Mouse (Mus musculus): ENCODE measurements around the gene Runx1. TPM values are rescaled to one million over a fixed set of nuclear protein-coding genes. Genes with fewer than 3 reads are reported as not detected.
A peak's percentile ranks its signal among the peaks of the same experiment; 100 is the strongest.

Runx1 gene
- polyA plus RNA-seq, 1 experiment from 2014 or later = 9.4 TPM

GRCm38 (mm10) chr16:92778096-92778780, 47.7 kb downstream of the Runx1 start:
- ATAC-seq (ENCODE audit: low read depth) = no peak
- no peak overlapping the region for H3K4me2 ChIP-seq (ENCODE audit: low read depth, low read length)
- WGBS = 50% methylated on average over 9 of the region's 9 CpGs
- no peak overlapping the region for H3K4me3 ChIP-seq (ENCODE audit: low read length)
- H3K27ac ChIP-seq (ENCODE audit: low read length) = no peak overlapping the region
- H3K9me3 ChIP-seq (ENCODE audit: control insufficient read depth, low read length) = no peaks in the 10 kb centered on the region
- no peaks in the 10 kb centered on the region for H3K27me3 ChIP-seq (ENCODE audit: control insufficient read depth, insufficient read depth, low read depth, low read length)
- no peaks in the 10 kb centered on the region for H3K36me3 ChIP-seq (ENCODE audit: control insufficient read depth, insufficient read depth, low read length)
- H3K9ac ChIP-seq (ENCODE audit: low read length) = no peak overlapping the region
- peaks cover 7% of the 10 kb centered on the region for H3K4me1 ChIP-seq (replicated peaks; ENCODE audit: control insufficient read depth, insufficient read depth, low read length)

DNA sequence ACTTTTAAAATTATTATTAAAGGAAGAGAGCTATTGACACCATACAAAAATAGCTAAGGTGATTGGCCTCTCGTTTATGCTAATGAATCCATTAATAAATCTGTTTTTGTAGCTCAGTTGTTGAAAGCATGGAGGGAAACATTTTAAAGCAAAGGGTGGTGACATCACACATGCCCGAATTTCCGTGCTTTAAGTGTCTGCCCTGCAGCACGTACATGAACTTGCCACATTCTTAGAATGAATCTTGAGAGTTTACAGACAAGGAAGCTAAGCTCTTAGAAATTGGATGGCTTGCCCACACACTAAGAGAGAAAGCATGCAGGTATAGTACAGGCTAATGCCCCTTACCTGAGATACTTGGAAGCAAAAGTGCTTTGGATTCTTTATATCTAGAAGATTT, 58.1 kb downstream of the Runx1 start:
- Histone ChIP-seq H3K27ac (ENCODE audit: low read length) (no peak overlapping the region), H3K36me3 (ENCODE audit: control insufficient read depth, insufficient read depth, low read length) (no peaks in the 10 kb centered on the region), H3K9me3 (ENCODE audit: control insufficient read depth, low read length) (no peaks in the 10 kb centered on the region), H3K4me3 (ENCODE audit: low read length) (no peak overlapping the region), H3K4me2 (ENCODE audit: low read depth, low read length) (no peak overlapping the region), H3K27me3 (ENCODE audit: control insufficient read depth, insufficient read depth, low read depth, low read length) (no peaks in the 10 kb centered on the region), H3K9ac (ENCODE audit: low read length) (no peak overlapping the region), H3K4me1 (replicated peaks; ENCODE audit: control insufficient read depth, insufficient read depth, low read length) (no peaks in the 10 kb centered on the region)
- peak; percentile 41; the same call in 1 of the 2 replicates for ATAC-seq (ENCODE audit: low read depth)
- WGBS = 62% methylated on average over 4 of the region's 4 CpGs

GRCm38 (mm10) chr16:92767423-92767822, 58.5 kb downstream of the Runx1 start:
- no peak overlapping the region for H3K4me2 ChIP-seq (ENCODE audit: low read depth, low read length)
- H3K9ac ChIP-seq (ENCODE audit: low read length) = no peak overlapping the region
- H3K9me3 ChIP-seq (ENCODE audit: control insufficient read depth, low read length) = no peaks in the 10 kb centered on the region
- no peaks in the 10 kb centered on the region for H3K27me3 ChIP-seq (ENCODE audit: control insufficient read depth, insufficient read depth, low read depth, low read length)
- 89% methylated on average over 7 of the region's 7 CpGs for WGBS
- no peak overlapping the region for H3K27ac ChIP-seq (ENCODE audit: low read length)
- peaks cover 1% of the 10 kb centered on the region for H3K4me1 ChIP-seq (replicated peaks; ENCODE audit: control insufficient read depth, insufficient read depth, low read length)
- H3K36me3 ChIP-seq (ENCODE audit: control insufficient read depth, insufficient read depth, low read length) = no peaks in the 10 kb centered on the region
- no peak overlapping the region for H3K4me3 ChIP-seq (ENCODE audit: low read length)
- no peak for ATAC-seq (ENCODE audit: low read depth)

DNA sequence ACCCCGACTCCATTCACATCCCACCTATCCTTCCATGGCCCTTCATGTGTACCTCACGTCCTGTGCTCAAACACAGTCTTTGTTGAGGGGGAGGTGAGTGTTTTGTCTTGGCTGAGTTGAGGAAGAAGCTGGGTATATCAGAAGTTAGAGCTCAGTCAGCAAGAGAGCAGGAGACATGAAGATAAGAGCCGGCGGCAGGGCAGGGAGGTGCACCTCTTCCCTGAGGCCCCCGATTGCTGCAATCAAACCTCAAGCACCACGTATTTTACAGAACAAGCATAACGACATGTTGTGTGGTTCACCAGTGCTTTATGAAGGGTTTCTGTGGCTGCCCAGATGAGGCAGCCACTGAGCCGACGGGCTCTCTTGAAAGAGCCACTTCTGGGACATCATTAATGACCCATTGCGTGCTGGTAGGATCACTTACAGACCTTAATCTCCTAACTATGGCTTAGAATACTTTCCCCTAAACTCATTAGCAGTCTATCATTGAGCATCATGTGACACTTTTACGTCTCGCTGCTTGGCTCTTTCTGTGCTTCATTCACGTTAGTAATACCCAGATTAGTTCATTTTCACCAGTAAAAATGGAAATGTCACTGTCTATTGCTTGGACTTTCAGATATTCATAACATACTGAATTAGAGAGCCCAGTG, 61.1 kb downstream of the Runx1 start:
- no peak overlapping the region for H3K9ac ChIP-seq (ENCODE audit: low read length)
- H3K4me1 ChIP-seq (replicated peaks; ENCODE audit: control insufficient read depth, insufficient read depth, low read length) = peaks cover 7% of the 10 kb centered on the region
- no peak for ATAC-seq (ENCODE audit: low read depth)
- H3K9me3 ChIP-seq (ENCODE audit: control insufficient read depth, low read length) = no peaks in the 10 kb centered on the region
- no peak overlapping the region for H3K27ac ChIP-seq (ENCODE audit: low read length)
- 71% methylated on average over 13 of the region's 13 CpGs for WGBS
- no peaks in the 10 kb centered on the region for H3K36me3 ChIP-seq (ENCODE audit: control insufficient read depth, insufficient read depth, low read length)
- H3K4me3 ChIP-seq (ENCODE audit: low read length) = no peak overlapping the region
- no peaks in the 10 kb centered on the region for H3K27me3 ChIP-seq (ENCODE audit: control insufficient read depth, insufficient read depth, low read depth, low read length)
- no peak overlapping the region for H3K4me2 ChIP-seq (ENCODE audit: low read depth, low read length)

- no peak overlapping the region for H3K4me2 ChIP-seq (ENCODE audit: low read depth, low read length)
- no peak for ATAC-seq (ENCODE audit: low read depth)
- H3K9ac ChIP-seq (ENCODE audit: low read length) = no peak overlapping the region
- H3K27ac ChIP-seq (ENCODE audit: low read length) = no peak overlapping the region
- H3K4me3 ChIP-seq (ENCODE audit: low read length) = no peak overlapping the region
- WGBS = 80% methylated on average over 3 of the region's 3 CpGs
- H3K9me3 ChIP-seq (ENCODE audit: control insufficient read depth, low read length) = no peaks in the 10 kb centered on the region
- no peaks in the 10 kb centered on the region for H3K27me3 ChIP-seq (ENCODE audit: control insufficient read depth, insufficient read depth, low read depth, low read length)
- peaks cover 7% of the 10 kb centered on the region for H3K4me1 ChIP-seq (replicated peaks; ENCODE audit: control insufficient read depth, insufficient read depth, low read length)
- no peaks in the 10 kb centered on the region for H3K36me3 ChIP-seq (ENCODE audit: control insufficient read depth, insufficient read depth, low read length)
Observed at GRCm38 (mm10) chr16:92763666-92764065, 62.3 kb downstream of the Runx1 start.

DNA sequence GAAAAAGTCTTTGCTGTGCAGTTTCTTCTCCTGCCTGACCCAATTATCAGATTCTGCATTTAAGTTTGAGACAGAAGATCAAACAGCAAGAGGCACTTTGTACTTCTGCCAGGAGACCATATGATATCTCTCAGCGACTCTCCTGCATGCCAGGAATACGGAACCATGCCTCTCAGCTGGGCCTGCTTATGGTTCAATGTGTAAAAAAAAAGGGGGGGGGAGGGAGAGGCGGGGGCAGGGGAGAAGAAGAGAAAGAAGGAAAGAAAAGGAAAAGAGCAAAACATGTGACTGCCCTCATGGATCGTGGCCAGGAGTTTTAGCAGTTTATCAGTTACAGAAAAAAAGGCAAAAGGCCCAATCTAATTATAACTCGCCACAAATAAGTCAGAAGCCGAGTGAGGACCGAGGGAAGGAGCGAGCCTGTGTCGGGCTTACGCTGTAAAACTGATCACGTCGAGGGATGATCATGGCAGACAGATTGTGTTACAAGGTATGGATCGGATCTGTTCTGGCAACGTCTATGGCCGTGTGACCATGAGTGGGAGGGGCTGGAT, 63.9 kb downstream of the Runx1 start:
- Histone ChIP-seq H3K4me2 (ENCODE audit: low read depth, low read length) (peak overlapping the region; percentile 31; the same call in 1 of the 2 replicates), H3K36me3 (ENCODE audit: control insufficient read depth, insufficient read depth, low read length) (no peaks in the 10 kb centered on the region), H3K27ac (ENCODE audit: low read length) (0 out of 2 replicates have a peak overlapping the region, but pooled peaks have one; percentile 14), H3K4me1 (replicated peaks; ENCODE audit: control insufficient read depth, insufficient read depth, low read length) (peaks cover 7% of the 10 kb centered on the region), H3K9ac (ENCODE audit: low read length) (peak overlapping the region; percentile 16; the same call in 1 of the 2 replicates), H3K4me3 (ENCODE audit: low read length) (peak overlapping the region; percentile 10; the same call in 1 of the 2 replicates), H3K27me3 (ENCODE audit: control insufficient read depth, insufficient read depth, low read depth, low read length) (no peaks in the 10 kb centered on the region), H3K9me3 (ENCODE audit: control insufficient read depth, low read length) (no peaks in the 10 kb centered on the region)
- WGBS = 38% methylated on average over 15 of the region's 15 CpGs
- ATAC-seq (ENCODE audit: low read depth) = peak; percentile 84

DNA sequence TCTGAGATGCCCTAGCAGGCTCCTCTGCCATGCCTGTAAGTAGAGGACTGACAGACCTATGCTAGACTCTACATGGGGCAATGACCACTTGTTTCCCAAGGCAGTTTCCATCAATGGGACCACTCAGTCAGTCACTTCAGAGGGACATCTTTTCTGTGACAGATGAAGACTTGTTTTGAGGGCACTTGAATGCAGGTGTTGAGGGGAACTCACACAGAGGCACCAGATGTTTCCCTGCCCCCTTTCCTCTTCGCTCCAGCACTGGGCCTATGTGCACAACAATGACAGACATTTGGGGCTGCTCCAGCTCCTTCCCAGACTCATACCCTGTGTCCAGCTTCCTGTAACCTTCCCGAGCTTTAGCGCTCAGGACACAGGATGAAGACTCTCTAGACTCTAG, 65.9 kb downstream of the Runx1 start:
- WGBS = 76% methylated on average over 3 of the region's 3 CpGs
- no peaks in the 10 kb centered on the region for H3K36me3 ChIP-seq (ENCODE audit: control insufficient read depth, insufficient read depth, low read length)
- no peak for ATAC-seq (ENCODE audit: low read depth)
- H3K9me3 ChIP-seq (ENCODE audit: control insufficient read depth, low read length) = no peaks in the 10 kb centered on the region
- H3K4me3 ChIP-seq (ENCODE audit: low read length) = no peak overlapping the region
- peaks cover 7% of the 10 kb centered on the region for H3K4me1 ChIP-seq (replicated peaks; ENCODE audit: control insufficient read depth, insufficient read depth, low read length)
- H3K27ac ChIP-seq (ENCODE audit: low read length) = no peak overlapping the region
- no peak overlapping the region for H3K9ac ChIP-seq (ENCODE audit: low read length)
- H3K27me3 ChIP-seq (ENCODE audit: control insufficient read depth, insufficient read depth, low read depth, low read length) = no peaks in the 10 kb centered on the region
- H3K4me2 ChIP-seq (ENCODE audit: low read depth, low read length) = no peak overlapping the region

DNA sequence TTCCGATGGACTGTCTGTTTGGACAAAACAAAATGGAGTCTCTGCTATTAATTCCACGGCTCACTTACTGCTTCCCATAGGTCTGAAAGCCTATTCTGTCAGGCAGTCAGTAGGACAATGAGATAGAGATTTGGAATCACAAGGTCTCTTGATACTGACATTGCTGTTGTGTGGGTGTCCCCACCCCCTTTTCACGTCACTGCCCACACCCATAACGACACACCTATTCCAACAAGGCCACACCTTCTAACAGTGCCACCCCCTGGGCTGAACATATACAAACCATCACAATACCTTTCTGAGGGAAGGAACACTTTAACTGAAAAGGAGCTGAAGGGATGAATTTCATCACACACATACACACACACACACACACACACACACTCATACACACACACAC, 68.4 kb downstream of the Runx1 start:
- Histone ChIP-seq H3K27me3 (ENCODE audit: control insufficient read depth, insufficient read depth, low read depth, low read length) (no peaks in the 10 kb centered on the region), H3K36me3 (ENCODE audit: control insufficient read depth, insufficient read depth, low read length) (no peaks in the 10 kb centered on the region), H3K27ac (ENCODE audit: low read length) (no peak overlapping the region), H3K9me3 (ENCODE audit: control insufficient read depth, low read length) (no peaks in the 10 kb centered on the region), H3K9ac (ENCODE audit: low read length) (no peak overlapping the region), H3K4me1 (replicated peaks; ENCODE audit: control insufficient read depth, insufficient read depth, low read length) (peaks cover 7% of the 10 kb centered on the region), H3K4me2 (ENCODE audit: low read depth, low read length) (no peak overlapping the region), H3K4me3 (ENCODE audit: low read length) (no peak overlapping the region)
- no peak for ATAC-seq (ENCODE audit: low read depth)
- 82% methylated on average over 4 of the region's 4 CpGs for WGBS

DNA sequence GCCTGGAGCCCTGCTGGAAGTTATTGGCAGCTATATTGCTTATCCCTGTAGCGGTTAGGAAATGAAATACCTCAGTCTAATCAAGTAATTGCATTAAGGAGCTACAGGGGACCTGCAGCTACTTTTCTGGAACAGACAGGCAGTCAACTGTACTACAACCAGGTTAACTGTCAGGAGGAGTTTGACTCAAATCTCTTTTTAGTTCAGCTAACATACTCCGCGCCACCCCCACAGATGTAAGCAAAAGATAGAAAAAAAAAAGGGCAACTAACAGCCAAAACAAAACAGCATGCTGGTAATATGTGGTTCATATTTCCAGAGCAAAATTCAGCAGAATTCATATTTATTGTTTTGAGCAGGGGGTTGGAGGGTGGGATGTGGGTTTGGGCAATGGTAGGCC, 72.0 kb downstream of the Runx1 start:
- no peak for ATAC-seq (ENCODE audit: low read depth)
- no peaks in the 10 kb centered on the region for H3K9me3 ChIP-seq (ENCODE audit: control insufficient read depth, low read length)
- no peaks in the 10 kb centered on the region for H3K4me1 ChIP-seq (replicated peaks; ENCODE audit: control insufficient read depth, insufficient read depth, low read length)
- H3K9ac ChIP-seq (ENCODE audit: low read length) = no peak overlapping the region
- H3K27ac ChIP-seq (ENCODE audit: low read length) = no peak overlapping the region
- H3K4me3 ChIP-seq (ENCODE audit: low read length) = no peak overlapping the region
- WGBS = 95% methylated on average over 3 of the region's 3 CpGs
- H3K27me3 ChIP-seq (ENCODE audit: control insufficient read depth, insufficient read depth, low read depth, low read length) = no peaks in the 10 kb centered on the region
- no peaks in the 10 kb centered on the region for H3K36me3 ChIP-seq (ENCODE audit: control insufficient read depth, insufficient read depth, low read length)
- H3K4me2 ChIP-seq (ENCODE audit: low read depth, low read length) = no peak overlapping the region

Data from lung, embryonic 16.5 days (tissue).